Mouse (Mus musculus) embryo, embryonic 9.5 days (tissue): ENCODE measurements around the gene Olfr115.

Experiments
- DNase-seq: peaks from one replicate; pipeline ENCODE4 v3.0.0-alpha.2; 2017; ENCODE audit errors: extremely low spot score

The Olfr115 gene

DNA sequence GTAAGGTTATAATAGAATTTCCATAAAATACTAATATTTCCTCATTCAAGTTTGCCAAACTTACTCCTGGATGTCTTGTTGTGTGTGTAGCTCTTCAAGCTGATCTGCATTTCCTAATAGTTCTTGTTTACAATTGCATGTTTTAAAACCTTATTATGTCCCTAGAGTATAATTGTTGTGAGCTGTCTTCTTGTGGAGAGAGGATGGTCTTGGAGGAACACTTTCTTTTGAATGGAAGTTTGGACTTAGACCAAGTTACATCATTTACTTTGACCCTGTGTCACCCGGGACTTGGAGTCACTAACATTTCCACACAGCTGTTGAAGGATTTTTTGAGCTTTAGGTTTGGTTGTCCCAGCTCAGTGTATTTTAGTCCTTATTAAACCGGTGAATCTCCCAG, at the start of gene Olfr115, which contains the start of gene Olfr116:
Olfr115 (minus strand) TSS at position 101 of the 400 bp plus-strand sequence.
Olfr116 (minus strand) TSS at position 191 of the 400 bp plus-strand sequence.
- no peak for DNase-seq

DNA sequence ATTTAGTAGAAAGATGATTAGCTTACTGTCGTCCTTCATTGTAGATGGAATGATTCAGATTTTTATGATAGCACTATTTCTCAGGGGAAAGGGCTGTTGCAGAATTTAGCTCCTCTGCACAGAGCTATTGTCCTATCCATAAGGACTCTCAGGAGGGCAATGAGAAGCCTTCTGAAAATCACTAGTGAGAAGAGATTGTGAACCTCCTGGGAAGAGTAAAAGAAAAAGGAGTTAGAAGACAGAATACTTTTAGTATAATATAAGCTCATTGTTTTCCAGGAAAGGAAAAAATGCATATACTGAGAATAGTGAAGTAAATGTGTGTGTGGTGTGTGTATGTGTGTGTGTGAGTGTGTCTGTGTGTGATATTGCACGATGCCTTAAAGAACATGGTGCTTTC, 39.8 kb upstream of the Olfr115 start, which contains the start of gene Olfr118:
Olfr118 (plus strand) TSS at position 301 of the 400 bp plus-strand sequence.
- no peak for DNase-seq

- DNase-seq: no peak
These were observed 36.8 kb upstream of the Olfr115 start, which contains the start of gene Olfr117 for GRCm38 (mm10) chr17:37663682-37664081. Gene Olfr117 (minus strand): TSS chr17:37663782.

DNA sequence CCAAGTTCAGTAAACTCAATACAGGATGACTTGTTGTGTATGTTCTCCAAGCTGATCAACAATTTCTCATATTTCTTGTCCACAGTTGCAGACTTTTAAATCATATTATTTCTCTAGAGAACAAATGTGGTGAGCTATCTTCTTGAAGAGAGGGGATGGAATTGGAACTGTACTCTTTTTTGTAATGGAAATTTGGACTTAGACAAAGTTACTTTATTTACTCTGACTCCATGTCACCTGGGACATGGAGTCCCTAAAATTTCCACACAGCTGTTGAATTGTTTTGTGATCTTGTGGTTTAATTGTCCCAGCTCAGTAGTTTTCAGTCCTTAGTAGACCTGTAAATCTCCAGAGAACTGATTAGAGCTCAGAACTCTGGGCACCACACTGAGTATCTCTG, 34.3 kb downstream of the Olfr115 start, which contains the start of gene Olfr114:
Olfr114 (minus strand) TSS at position 101 of the 400 bp plus-strand sequence.
- no peak for DNase-seq

GRCm38 (mm10) chr17:37577563-37577962, 49.3 kb downstream of the Olfr115 start, which contains the start of gene Olfr113:
Gene Olfr113 (minus strand): TSS chr17:37577663.
- DNase-seq: no peak

GRCm38 (mm10) chr17:37569351-37569750, 57.6 kb downstream of the Olfr115 start, which contains the start of gene Olfr112:
Gene Olfr112 (minus strand): TSS chr17:37569451.
- DNase-seq: no peak
